Comparison of ENCODE assay signal across 9 mouse cellular contexts in genomic region chr15:88889994-88890393, GRCm38 (mm10). TPM values are rescaled to one million over a fixed set of nuclear protein-coding genes. Genes with fewer than 3 reads are reported as not detected.
DNase-seq lines count a peak whose midpoint lies in the region; ATAC-seq and TF ChIP-seq lines count a peak whose summit lies in the region.
"Had no signal": no experiment of that assay in that cellular context is flagged by ENCODE, and none has a peak within 500 bp of the region (broad histone marks: within the 10 kb centered on the region; RNA-seq: fewer than 3 reads in every experiment).

No protein-coding gene starts in this region.

- no peaks in the 10 kb centered on the region for H3K36me3 ChIP-seq in kidney, postnatal 0 days (ENCODE audit: insufficient read depth, low read length)
- no peaks in the 10 kb centered on the region for H3K36me3 ChIP-seq in embryonic facial prominence, embryonic 15.5 days
- no peaks in the 10 kb centered on the region for H3K36me3 ChIP-seq in midbrain, embryonic 16.5 days (ENCODE audit: control insufficient read depth, insufficient read depth, low read length)

- no peak for TF ChIP-seq CTCF in kidney, postnatal 0 days (IDR thresholded peaks at IDR 0.05; ENCODE audit: low read depth)

- DNase-seq in kidney, postnatal 0 days (ENCODE audit: low spot score) = no peak
- no peak for DNase-seq in kidney, adult 9 months
- DNase-seq in induced T-regulatory cell, adult 2 months (ENCODE audit: low read depth) = peak; percentile 16
- no peak for DNase-seq in adrenal gland, adult 8-10 months
- no peak for DNase-seq in gastrocnemius, adult 18-20 months (ENCODE audit: low spot score)
- no peak for DNase-seq in thymus, postnatal 36 days
- DNase-seq: heart, adult 18-20 months had no signal

- no peak for ATAC-seq in kidney, postnatal 0 days (replicated peaks; ENCODE audit: low FRiP score, low read depth)
- no peak for ATAC-seq in embryonic facial prominence, embryonic 15.5 days (ENCODE audit: insufficient number of reproducible peaks, low FRiP score, low TSS enrichment, low read depth)
- no peak for ATAC-seq in midbrain, embryonic 16.5 days

- no peaks in the 10 kb centered on the region for H3K9me3 ChIP-seq in kidney, postnatal 0 days (replicated peaks; ENCODE audit: low read length)
- H3K9me3 ChIP-seq in embryonic facial prominence, embryonic 15.5 days (replicated peaks) = no peaks in the 10 kb centered on the region
- H3K9me3 ChIP-seq in midbrain, embryonic 16.5 days (replicated peaks; ENCODE audit: control insufficient read depth, low read length, poor library complexity, severe bottlenecking) = no peaks in the 10 kb centered on the region

- 90% methylated on average over 3 of the region's 3 CpGs for WGBS in kidney, postnatal 0 days
- 72% methylated on average over 3 of the region's 3 CpGs for WGBS in embryonic facial prominence, embryonic 15.5 days
- 67% methylated on average over 3 of the region's 3 CpGs for WGBS in midbrain, embryonic 16.5 days

- peak overlapping the region; percentile 97; the same call in 1 of the 2 replicates for H3K4me2 ChIP-seq in kidney, postnatal 0 days (ENCODE audit: low read length)
- H3K4me2 ChIP-seq in embryonic facial prominence, embryonic 15.5 days (replicated peaks) = peak overlapping the region; percentile 97
- H3K4me2 ChIP-seq in midbrain, embryonic 16.5 days (ENCODE audit: low read length) = peak overlapping the region; percentile 93

- no peak overlapping the region for H3K4me3 ChIP-seq in kidney, postnatal 0 days (replicated peaks; ENCODE audit: low read depth, low read length)
- peak overlapping the region; percentile 49; the same call in 1 of the 2 replicates for H3K4me3 ChIP-seq in embryonic facial prominence, embryonic 15.5 days (replicated peaks)
- H3K4me3 ChIP-seq in midbrain, embryonic 16.5 days (ENCODE audit: low read depth, low read length) = peak overlapping the region; percentile 56

- H3K27ac ChIP-seq in kidney, postnatal 0 days = no peak overlapping the region
- peak overlapping the region; percentile 67 for H3K27ac ChIP-seq in embryonic facial prominence, embryonic 15.5 days (replicated peaks)
- no peak overlapping the region for H3K27ac ChIP-seq in midbrain, embryonic 16.5 days (ENCODE audit: low read length)

- H3K9ac ChIP-seq in kidney, postnatal 0 days (ENCODE audit: low read depth, low read length) = peak overlapping the region; percentile 51; the same call in 1 of the 2 replicates
- no peak overlapping the region for H3K9ac ChIP-seq in embryonic facial prominence, embryonic 15.5 days
- peak overlapping the region; percentile 81 for H3K9ac ChIP-seq in midbrain, embryonic 16.5 days (ENCODE audit: low read depth, low read length)

- H3K27me3 ChIP-seq in kidney, postnatal 0 days (ENCODE audit: insufficient read depth, low read length) = no peaks in the 10 kb centered on the region; the same call in 1 of the 2 replicates
- H3K27me3 ChIP-seq in embryonic facial prominence, embryonic 15.5 days = no peaks in the 10 kb centered on the region
- no peaks in the 10 kb centered on the region; the same call in none of the 2 replicates for H3K27me3 ChIP-seq in midbrain, embryonic 16.5 days (ENCODE audit: control insufficient read depth, insufficient read depth, low read depth, low read length)

- peaks cover 6% of the 10 kb centered on the region; the same call in 1 of the 2 replicates for H3K4me1 ChIP-seq in kidney, postnatal 0 days (replicated peaks; ENCODE audit: insufficient read depth, low read length)
- H3K4me1 ChIP-seq in embryonic facial prominence, embryonic 15.5 days = peaks cover 19% of the 10 kb centered on the region
- no peaks in the 10 kb centered on the region for H3K4me1 ChIP-seq in midbrain, embryonic 16.5 days (ENCODE audit: control insufficient read depth, insufficient read depth, low read length)

RNA-seq across cellular contexts. Expression of gene Pim3, which starts 28.0 kb away (rescaled TPM):
- polyA plus RNA-seq in kidney, postnatal 0 days (2015; fragmentation: Nextera tagmentation; extraction: Ambion mirVana) = 83.4 and 88.6 TPM in 2 replicates
- 63.0 and 64.8 TPM in 2 replicates for polyA plus RNA-seq in embryonic facial prominence, embryonic 15.5 days (2015; fragmentation: Nextera tagmentation; extraction: Ambion mirVana)
- 64.7 and 67.5 TPM in 2 replicates for polyA plus RNA-seq in midbrain, embryonic 16.5 days (2015; fragmentation: Nextera tagmentation; extraction: Ambion mirVana)
- 100 to 1,000 TPM in 1 of 4 experiments, 10 to 100 TPM in 3; 62.7 to 164 (median 75.8) TPM for total RNA-seq in adrenal gland, adult 8-10 months (2022)
- 10 to 100 TPM; 24.1 to 37.3 TPM for total RNA-seq in gastrocnemius, adult 18-20 months (2021)
